In the genomic region with DNA sequence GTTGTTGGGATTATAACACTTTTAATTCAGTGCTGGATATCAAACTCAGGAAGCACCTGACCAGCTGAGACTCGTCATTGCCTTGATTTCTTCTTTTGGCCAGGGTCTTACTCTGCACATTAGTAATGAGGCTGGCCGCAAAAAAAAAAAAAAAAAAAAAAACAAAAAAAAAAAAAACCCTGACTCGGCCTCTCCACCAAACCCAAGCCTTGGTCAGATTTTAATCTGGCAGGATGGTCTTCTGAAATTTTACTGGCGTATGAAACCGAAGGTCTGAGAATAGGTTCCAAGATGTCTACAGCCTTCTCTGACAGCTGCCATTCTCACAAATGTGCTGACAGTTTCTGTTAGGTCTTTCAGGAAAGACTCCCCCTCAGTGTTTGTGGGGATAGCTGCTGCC, we compare ENCODE assay signal across 16 mouse cellular contexts.
"Had no signal": no experiment of that assay in that cellular context is flagged by ENCODE, and none has a peak within 500 bp of the region (broad histone marks: within the 10 kb centered on the region; RNA-seq: fewer than 3 reads in every experiment).

No protein-coding gene starts in this region.

- DNase-seq: retina, postnatal 1 day; right cerebral cortex, postnatal 14 days; right cerebral cortex, postnatal 25 days; right cerebral cortex, postnatal 4 days; spleen, adult 18-20 months; thymus, adult 18-20 months; thymus, adult 2 months; thymus, postnatal 14 days; thymus, postnatal 25 days; thymus, postnatal 36 days; thymus, postnatal 4 days had no signal

- H3K9me3 ChIP-seq: neural tube, embryonic 12.5 days; neural tube, embryonic 13.5 days; neural tube, embryonic 15.5 days; stomach, embryonic 15.5 days had no signal

- H3K27me3 ChIP-seq: neural tube, embryonic 12.5 days; neural tube, embryonic 13.5 days; neural tube, embryonic 15.5 days; stomach, embryonic 15.5 days had no signal

- H3K36me3 ChIP-seq: neural tube, embryonic 15.5 days; stomach, embryonic 15.5 days had no signal

- H3K4me3 ChIP-seq: neural tube, embryonic 12.5 days; neural tube, embryonic 13.5 days; neural tube, embryonic 15.5 days; stomach, embryonic 15.5 days had no signal

- H3K9ac ChIP-seq: neural tube, embryonic 12.5 days; neural tube, embryonic 13.5 days; neural tube, embryonic 15.5 days; stomach, embryonic 15.5 days had no signal

- H3K27ac ChIP-seq: neural tube, embryonic 12.5 days; neural tube, embryonic 13.5 days; neural tube, embryonic 15.5 days; stomach, embryonic 15.5 days; stomach, postnatal 0 days had no signal

- H3K4me2 ChIP-seq: neural tube, embryonic 12.5 days; neural tube, embryonic 13.5 days; neural tube, embryonic 15.5 days; stomach, embryonic 15.5 days had no signal
